Mouse (Mus musculus) layer of hippocampus, adult 9-11 months (tissue): ENCODE results near the gene Sppl2a.
A peak's percentile ranks its signal among the peaks of the same experiment; 100 is the strongest.
"Not testable (repeated sequence)": the region's sequence is repeated elsewhere in the genome, so short reads cannot be mapped to it uniquely, and the experiment has no call there.

Experiments used
- DNase-seq: peaks from one replicate; pipeline ENCODE4 v3.0.0; 2022

Sppl2a gene

GRCm38 (mm10) chr2:126932897-126933641 lies at the start of gene Sppl2a:
Gene Sppl2a (minus strand): TSS chr2:126933235.
- peak; percentile 94 for DNase-seq

GRCm38 (mm10) chr2:126977428-126977827 lies 44.4 kb upstream of the Sppl2a start:
- DNase-seq: no peak

DNA sequence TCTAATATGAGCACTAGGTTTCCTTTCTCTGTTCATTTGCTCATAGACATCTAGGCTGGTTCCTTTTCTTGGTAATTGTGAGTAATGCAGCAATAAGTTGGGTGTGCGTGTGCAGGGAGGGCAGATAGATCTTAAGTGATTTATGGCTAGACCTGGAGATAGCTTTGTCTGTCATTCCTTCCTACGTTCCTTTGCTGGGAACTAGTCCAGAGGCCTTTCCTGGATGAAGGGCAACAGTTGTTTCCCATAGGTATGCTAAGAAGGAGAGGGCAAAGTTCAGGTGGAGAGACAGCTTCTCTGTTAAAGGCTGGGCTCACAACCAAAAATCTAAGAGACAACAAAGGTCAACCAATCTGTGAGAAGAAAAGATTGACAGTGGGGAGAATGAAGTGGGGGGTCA lies 28.7 kb upstream of the Sppl2a start:
- DNase-seq: no peak

- DNase-seq: no peak
These were observed 22.6 kb upstream of the Sppl2a start for GRCm38 (mm10) chr2:126955671-126956070.

GRCm38 (mm10) chr2:126951085-126951484 lies 18.1 kb upstream of the Sppl2a start:
- DNase-seq: no peak

GRCm38 (mm10) chr2:126950453-126950852 lies 17.4 kb upstream of the Sppl2a start:
- DNase-seq: no peak

DNA sequence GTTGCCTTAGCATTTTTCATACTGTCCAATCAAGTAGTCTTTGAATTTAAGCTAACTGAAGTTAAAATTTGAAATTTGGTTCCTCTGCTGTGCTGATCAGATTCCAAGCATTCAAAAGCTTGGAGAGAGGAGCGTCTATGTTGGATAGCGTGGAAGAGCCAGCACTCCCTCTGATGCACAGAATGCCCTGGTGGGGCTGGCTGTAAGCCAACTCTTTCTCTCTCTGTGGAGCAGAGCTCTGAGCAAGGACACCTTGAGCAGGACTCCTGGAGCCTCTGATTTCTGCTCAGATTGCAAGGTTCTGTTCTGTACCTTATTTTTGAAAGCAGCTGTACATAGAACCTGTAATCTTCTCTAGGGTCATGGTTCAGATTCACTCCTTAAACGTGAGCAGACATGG lies 16.8 kb upstream of the Sppl2a start:
- no peak for DNase-seq

- DNase-seq: not testable (repeated sequence)
These were observed 16.3 kb upstream of the Sppl2a start for GRCm38 (mm10) chr2:126949297-126949696.

GRCm38 (mm10) chr2:126948231-126948630 lies 15.2 kb upstream of the Sppl2a start:
- no peak for DNase-seq

- no peak for DNase-seq
These were observed 14.6 kb upstream of the Sppl2a start for GRCm38 (mm10) chr2:126947646-126948045.

GRCm38 (mm10) chr2:126943211-126943610 lies 10.2 kb upstream of the Sppl2a start:
- no peak for DNase-seq

- DNase-seq: no peak
These were observed 7.4 kb upstream of the Sppl2a start for GRCm38 (mm10) chr2:126940314-126940866.

DNA sequence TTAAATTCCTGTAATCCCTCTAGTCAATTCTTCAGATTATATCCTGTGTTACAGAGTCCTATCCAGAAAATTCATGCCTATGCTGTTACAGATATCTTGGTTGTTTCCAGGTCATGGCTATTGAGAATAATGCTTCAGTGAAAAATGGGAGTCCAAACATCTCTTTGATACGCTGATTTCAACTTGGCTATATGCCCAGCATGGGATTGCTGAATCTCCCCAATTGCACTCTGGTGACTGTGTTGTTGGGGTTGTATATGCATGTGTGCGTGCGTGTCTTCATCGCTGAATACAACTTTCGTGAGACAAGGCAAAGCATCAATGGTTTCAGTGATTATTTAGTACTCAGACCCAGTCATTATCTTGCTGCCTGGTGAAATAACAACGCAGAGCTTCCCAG lies 5.0 kb upstream of the Sppl2a start:
- no peak for DNase-seq

DNA sequence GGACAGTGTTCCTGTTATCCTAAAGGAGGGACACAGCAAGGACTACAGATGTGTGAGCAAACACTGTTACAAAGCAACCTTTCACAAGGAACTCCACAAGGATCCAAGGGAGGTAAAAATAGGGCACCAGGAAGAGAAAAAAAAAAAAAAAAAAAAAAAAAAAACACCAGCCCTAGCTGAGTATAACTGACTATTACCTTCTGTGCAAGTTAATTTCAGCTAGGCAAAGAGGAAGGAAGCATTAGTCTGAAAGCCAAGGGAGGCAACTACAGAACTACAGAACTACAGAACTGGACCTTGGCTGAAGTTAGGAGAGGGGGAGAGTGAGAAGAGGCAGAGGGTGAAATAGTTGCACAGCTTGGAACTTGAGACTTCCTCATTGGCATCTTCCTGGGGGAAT lies 886 bp upstream of the Sppl2a start:
- no peak for DNase-seq

DNA sequence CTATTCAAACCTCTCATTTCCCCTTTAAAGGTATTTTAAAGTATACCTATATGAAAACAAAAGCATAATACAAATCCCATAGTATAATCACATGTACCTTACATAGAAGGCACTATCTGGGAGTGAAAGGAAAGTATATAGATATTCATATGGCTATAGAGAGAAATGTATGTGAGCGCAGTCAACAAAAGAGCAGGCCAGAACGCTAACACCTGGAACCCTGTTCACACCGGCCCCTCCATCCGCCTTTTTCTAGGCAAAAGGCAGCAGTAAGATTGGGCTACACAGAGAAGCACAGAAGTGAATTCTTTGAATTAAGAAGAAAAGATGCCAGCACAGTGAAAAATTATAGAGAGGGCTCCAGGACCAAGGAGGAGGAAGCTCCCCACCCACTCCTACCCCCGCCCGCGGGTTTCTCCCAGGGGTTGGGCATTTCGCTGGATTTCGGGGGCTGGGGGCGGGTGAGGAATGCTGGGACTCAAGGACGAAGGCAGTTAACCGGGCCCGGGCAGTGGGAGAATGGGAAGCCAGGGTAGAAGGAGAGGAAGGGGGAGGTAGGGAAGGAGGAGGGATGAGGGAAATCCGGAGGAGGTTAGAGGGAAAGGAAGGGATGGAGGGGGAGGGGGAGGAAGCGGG lies 656 bp downstream of the Sppl2a start:
- DNase-seq: no peak

GRCm38 (mm10) chr2:126931784-126932183 lies 1.3 kb downstream of the Sppl2a start:
- no peak for DNase-seq

GRCm38 (mm10) chr2:126928681-126929080 lies 4.4 kb downstream of the Sppl2a start:
- DNase-seq: no peak

DNA sequence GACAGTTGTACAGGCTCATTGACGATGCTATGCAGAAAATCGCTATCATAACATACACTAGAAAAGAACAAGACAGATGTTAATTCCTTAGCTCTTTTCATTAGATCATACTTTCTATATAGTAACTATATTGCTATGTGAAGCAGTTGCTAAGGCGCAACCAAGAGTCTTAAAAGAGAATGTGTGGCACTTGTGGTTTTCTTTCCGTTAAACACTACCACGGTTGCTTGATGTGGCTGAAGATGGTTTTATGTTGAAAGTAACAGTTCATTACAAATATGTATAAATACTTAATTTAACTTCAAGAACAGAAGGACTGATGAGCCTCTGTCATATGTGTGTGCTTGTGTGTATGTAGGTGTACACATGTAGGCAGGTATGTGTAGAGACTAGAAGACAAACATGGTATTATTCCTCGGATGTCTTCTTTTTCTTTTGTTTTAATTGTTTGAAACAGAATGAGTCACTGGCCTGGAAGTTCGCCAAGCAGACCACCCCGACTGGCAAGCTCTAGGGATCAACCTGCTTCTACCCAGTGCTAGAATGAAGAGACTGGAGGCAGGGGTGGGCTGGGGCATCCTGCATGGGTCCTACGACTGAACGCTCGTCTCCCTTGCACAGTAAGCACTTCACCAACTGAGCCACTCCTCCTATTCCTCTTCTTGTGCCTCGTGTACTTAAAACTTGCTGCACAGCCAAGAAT lies 12.5 kb downstream of the Sppl2a start:
- no peak for DNase-seq

DNA sequence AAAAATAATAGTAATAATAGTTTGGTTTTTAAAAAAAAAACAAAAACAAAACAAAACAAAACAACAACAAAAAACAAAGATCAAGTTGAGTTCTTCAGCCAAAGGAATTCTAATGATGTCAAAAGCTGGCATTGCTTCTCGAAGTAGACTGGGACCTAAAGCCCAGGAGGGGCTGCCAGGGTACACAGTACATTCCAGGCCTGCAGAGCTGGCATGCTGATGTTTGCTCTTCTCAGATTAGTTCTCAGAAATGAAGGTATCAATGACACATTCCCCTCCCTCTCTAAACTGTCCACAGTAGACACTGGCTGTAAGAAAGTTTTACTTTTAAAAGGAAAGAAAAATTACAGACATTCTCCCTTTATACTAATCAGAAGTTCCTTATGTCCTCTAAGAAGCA lies 16.8 kb downstream of the Sppl2a start:
- DNase-seq: no peak

DNA sequence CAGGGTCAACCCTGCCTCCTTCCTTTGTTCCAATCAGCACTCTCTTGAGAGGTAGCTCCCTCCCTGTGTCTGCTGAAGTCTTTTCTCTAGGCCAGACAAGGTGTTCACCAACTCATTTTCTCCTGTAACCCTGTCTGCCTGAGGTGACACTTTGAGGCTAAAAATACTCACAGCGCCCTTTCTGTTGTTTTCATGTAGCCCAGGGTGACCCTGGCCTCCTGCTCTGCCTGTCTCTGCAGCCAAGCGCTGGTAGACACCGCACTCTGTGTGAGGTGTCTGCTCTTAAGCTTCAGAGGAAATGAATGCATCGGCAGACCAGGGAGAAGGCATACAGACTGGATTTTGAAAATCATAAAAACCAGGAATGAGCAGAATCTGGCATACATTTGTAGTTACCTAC lies 18.9 kb downstream of the Sppl2a start:
- DNase-seq: no peak

- DNase-seq: no peak
These were observed 28.9 kb downstream of the Sppl2a start for GRCm38 (mm10) chr2:126904162-126904561.

- DNase-seq: no peak
These were observed 35.5 kb downstream of the Sppl2a start for GRCm38 (mm10) chr2:126897511-126897910.

DNA sequence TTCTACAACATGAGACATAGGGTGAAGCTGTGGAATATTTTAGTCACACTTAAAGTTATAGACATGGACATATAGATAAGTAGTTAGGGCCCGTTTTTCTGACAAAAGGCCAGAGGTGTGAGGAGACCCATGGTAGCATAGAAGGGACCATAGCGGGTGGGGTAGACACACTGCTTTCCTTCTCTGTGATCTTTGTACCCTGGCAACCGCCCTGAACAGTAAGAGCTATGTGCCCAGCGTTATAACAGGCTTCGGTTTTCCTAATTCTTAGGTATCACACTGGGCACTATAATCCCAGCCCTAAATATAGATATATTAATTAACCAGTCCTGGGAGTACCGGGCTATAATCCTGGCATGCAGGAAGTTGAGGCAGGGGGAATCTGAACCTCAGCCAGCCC lies 36.1 kb downstream of the Sppl2a start:
- DNase-seq: no peak

DNA sequence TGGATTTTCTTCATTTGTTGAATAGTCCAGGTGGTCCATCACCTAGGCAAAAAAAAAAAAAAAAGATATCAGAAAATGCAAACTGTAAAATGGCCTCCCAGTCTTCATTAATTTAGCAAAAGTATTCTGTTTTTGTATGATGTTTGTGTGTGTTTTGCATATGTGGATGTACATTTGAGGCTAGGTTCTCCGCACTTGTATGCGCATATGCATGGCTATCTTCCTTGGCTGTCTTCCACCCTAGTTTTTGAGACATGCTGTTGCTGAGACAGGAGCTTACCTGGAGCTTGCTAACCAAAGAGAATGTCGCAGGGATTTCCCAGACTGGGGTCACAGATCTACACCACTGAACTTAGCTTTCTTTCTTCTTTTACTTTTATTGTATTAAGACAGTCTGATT lies 38.8 kb downstream of the Sppl2a start:
- no peak for DNase-seq
